11 mouse cellular contexts compared by ENCODE assay signal in genomic region chr17:35514756-35515155, GRCm38 (mm10). TPM values are rescaled to one million over a fixed set of nuclear protein-coding genes. Genes with fewer than 3 reads are reported as not detected.
DNase-seq lines count a peak whose midpoint lies in the region; ATAC-seq and TF ChIP-seq lines count a peak whose summit lies in the region.
"Had no signal": no experiment of that assay in that cellular context is flagged by ENCODE, and none has a peak within 500 bp of the region (broad histone marks: within the 10 kb centered on the region; RNA-seq: fewer than 3 reads in every experiment).

No protein-coding gene starts in this region.

- H3K9ac ChIP-seq in kidney, embryonic 16.5 days (replicated peaks; ENCODE audit: low read length) = peak overlapping the region; percentile 73; the same call in 1 of the 2 replicates
- H3K9ac ChIP-seq in embryonic facial prominence, embryonic 12.5 days = no peak overlapping the region
- peak overlapping the region; percentile 70 for H3K9ac ChIP-seq in intestine, embryonic 16.5 days (ENCODE audit: low read depth, low read length)
- H3K9ac ChIP-seq in neural tube, embryonic 13.5 days = peak overlapping the region; percentile 67; the same call in 1 of the 2 replicates

- H3K4me3 ChIP-seq in kidney, embryonic 16.5 days (ENCODE audit: low read length) = peak overlapping the region; percentile 68
- no peak overlapping the region for H3K4me3 ChIP-seq in kidney, adult 2 months (ENCODE audit: insufficient read depth, low read depth, low read length)
- H3K4me3 ChIP-seq in embryonic facial prominence, embryonic 12.5 days = peak overlapping the region; percentile 57
- H3K4me3 ChIP-seq in intestine, embryonic 16.5 days (ENCODE audit: low read length) = peak overlapping the region; percentile 69
- 0 out of 2 replicates have a peak overlapping the region, but pooled peaks have one; percentile 48 for H3K4me3 ChIP-seq in neural tube, embryonic 13.5 days

- H3K4me2 ChIP-seq in kidney, embryonic 16.5 days (replicated peaks; ENCODE audit: low read depth, low read length) = peak overlapping the region; percentile 81
- peak overlapping the region; percentile 75 for H3K4me2 ChIP-seq in embryonic facial prominence, embryonic 12.5 days (replicated peaks)
- H3K4me2 ChIP-seq in intestine, embryonic 16.5 days (ENCODE audit: low read depth, low read length) = peak overlapping the region; percentile 92
- peak overlapping the region; percentile 71 for H3K4me2 ChIP-seq in neural tube, embryonic 13.5 days

- H3K4me1 ChIP-seq in kidney, embryonic 16.5 days (ENCODE audit: insufficient read depth, low read length) = peaks cover 30% of the 10 kb centered on the region
- H3K4me1 ChIP-seq in kidney, adult 2 months (ENCODE audit: control insufficient read depth, insufficient read depth, low read length) = no peaks in the 10 kb centered on the region; the same call in 1 of the 2 replicates
- H3K4me1 ChIP-seq in embryonic facial prominence, embryonic 12.5 days = peaks cover 31% of the 10 kb centered on the region
- peaks cover 32% of the 10 kb centered on the region for H3K4me1 ChIP-seq in intestine, embryonic 16.5 days (ENCODE audit: control insufficient read depth, insufficient read depth, low read length)
- peaks cover 31% of the 10 kb centered on the region for H3K4me1 ChIP-seq in neural tube, embryonic 13.5 days (replicated peaks)

- no peak for ATAC-seq in kidney, embryonic 16.5 days (ENCODE audit: low FRiP score, low TSS enrichment)
- ATAC-seq in embryonic facial prominence, embryonic 12.5 days (ENCODE audit: insufficient number of reproducible peaks, insufficient read depth, low FRiP score, low TSS enrichment) = no peak
- ATAC-seq in intestine, embryonic 16.5 days = no peak
- ATAC-seq in neural tube, embryonic 13.5 days (ENCODE audit: low read depth) = no peak

- 37% methylated on average over 6 of the region's 6 CpGs for WGBS in kidney, embryonic 16.5 days
- WGBS in kidney, adult 2 months = 71% methylated on average over 6 of the region's 6 CpGs
- 42% methylated on average over 6 of the region's 6 CpGs for WGBS in embryonic facial prominence, embryonic 12.5 days
- WGBS in intestine, embryonic 16.5 days = 51% methylated on average over 6 of the region's 6 CpGs
- WGBS in neural tube, embryonic 13.5 days = 42% methylated on average over 6 of the region's 6 CpGs

- no peak for TF ChIP-seq POLR2A in kidney, adult 2 months (IDR thresholded peaks at IDR 0.05; ENCODE audit: low read depth, low read length)

- TF ChIP-seq CTCF in kidney, adult 2 months (conservative IDR thresholded peaks at IDR 0.05; ENCODE audit: insufficient read depth, insufficient read length, low read depth, low read length) = no peak

- H3K27ac ChIP-seq in kidney, embryonic 16.5 days (ENCODE audit: low read length) = no peak overlapping the region
- no peak overlapping the region for H3K27ac ChIP-seq in kidney, adult 2 months (ENCODE audit: insufficient read depth, low read depth, low read length)
- H3K27ac ChIP-seq in embryonic facial prominence, embryonic 12.5 days = no peak overlapping the region
- H3K27ac ChIP-seq in intestine, embryonic 16.5 days (ENCODE audit: low read length) = no peak overlapping the region
- H3K27ac ChIP-seq in neural tube, embryonic 13.5 days (replicated peaks) = no peak overlapping the region

- no peak for DNase-seq in kidney, adult 2 months
- DNase-seq in retina, postnatal 1 day = no peak
- no peak for DNase-seq in layer of hippocampus, postnatal 36 days
- no peak for DNase-seq in layer of hippocampus, adult 11-12 months (ENCODE audit: low spot score)
- DNase-seq: cerebellum, adult 2 months; left cerebral cortex, postnatal 4 days had no signal

- no peaks in the 10 kb centered on the region for H3K27me3 ChIP-seq in kidney, embryonic 16.5 days (ENCODE audit: insufficient read depth, low read length)
- H3K27me3 ChIP-seq in kidney, adult 2 months (replicated peaks; ENCODE audit: control insufficient read depth, insufficient read depth, low read length) = no peaks in the 10 kb centered on the region
- H3K27me3 ChIP-seq in embryonic facial prominence, embryonic 12.5 days = no peaks in the 10 kb centered on the region
- no peaks in the 10 kb centered on the region for H3K27me3 ChIP-seq in intestine, embryonic 16.5 days (replicated peaks; ENCODE audit: control insufficient read depth, insufficient read depth, low read length)
- H3K27me3 ChIP-seq in neural tube, embryonic 13.5 days = peaks cover 8% of the 10 kb centered on the region; the same call in 1 of the 2 replicates

- peaks cover 6% of the 10 kb centered on the region for H3K36me3 ChIP-seq in kidney, embryonic 16.5 days (ENCODE audit: insufficient read depth, low read length)
- no peaks in the 10 kb centered on the region for H3K36me3 ChIP-seq in kidney, adult 2 months (ENCODE audit: control insufficient read depth, insufficient read depth, low read length)
- H3K36me3 ChIP-seq in embryonic facial prominence, embryonic 12.5 days = 0 out of 2 replicates have a peak, but pooled peaks cover 4% of the 10 kb centered on the region
- no peaks in the 10 kb centered on the region for H3K36me3 ChIP-seq in intestine, embryonic 16.5 days (ENCODE audit: control insufficient read depth, insufficient read depth, low read length)
- no peaks in the 10 kb centered on the region for H3K36me3 ChIP-seq in neural tube, embryonic 13.5 days

- H3K9me3 ChIP-seq in kidney, embryonic 16.5 days (ENCODE audit: low read length) = no peaks in the 10 kb centered on the region
- H3K9me3 ChIP-seq in embryonic facial prominence, embryonic 12.5 days = no peaks in the 10 kb centered on the region
- H3K9me3 ChIP-seq in intestine, embryonic 16.5 days (ENCODE audit: control insufficient read depth, low read length) = no peaks in the 10 kb centered on the region
- H3K9me3 ChIP-seq in neural tube, embryonic 13.5 days = no peaks in the 10 kb centered on the region

RNA-seq across cellular contexts. Expression of gene Tcf19, which starts 1.9 kb away (rescaled TPM):
- 72.9 and 77.2 TPM in 2 replicates for polyA plus RNA-seq in kidney, embryonic 16.5 days (2015; fragmentation: Nextera tagmentation; extraction: Ambion mirVana)
- 5.6 and 6.0 TPM in 2 replicates for polyA plus RNA-seq in kidney, adult 2 months (2012; rRNA removed)
- polyA plus RNA-seq in embryonic facial prominence, embryonic 12.5 days (2016; fragmentation: Nextera tagmentation; extraction: Ambion mirVana) = 56.8 and 61.1 TPM in 2 replicates
- 57.7 and 68.3 TPM in 2 replicates for polyA plus RNA-seq in intestine, embryonic 16.5 days (2015; fragmentation: Nextera tagmentation; extraction: Ambion mirVana)
- polyA plus RNA-seq in neural tube, embryonic 13.5 days (2015; fragmentation: Nextera tagmentation; extraction: Ambion mirVana) = 14.4 and 15.6 TPM in 2 replicates
- 1 to 10 TPM; 4.3 to 5.8 TPM for total RNA-seq in layer of hippocampus, postnatal 36 days (2021)

RNA-seq across cellular contexts. Expression of gene Cchcr1, which starts 2.1 kb away (rescaled TPM):
- polyA plus RNA-seq in kidney, embryonic 16.5 days (2015; fragmentation: Nextera tagmentation; extraction: Ambion mirVana) = 17.3 and 20.5 TPM in 2 replicates
- polyA plus RNA-seq in kidney, adult 2 months (2012; rRNA removed) = 6.9 and 7.5 TPM in 2 replicates
- 26.1 and 30.8 TPM in 2 replicates for polyA plus RNA-seq in embryonic facial prominence, embryonic 12.5 days (2016; fragmentation: Nextera tagmentation; extraction: Ambion mirVana)
- 12.5 and 15.7 TPM in 2 replicates for polyA plus RNA-seq in intestine, embryonic 16.5 days (2015; fragmentation: Nextera tagmentation; extraction: Ambion mirVana)
- 6.4 and 7.4 TPM in 2 replicates for polyA plus RNA-seq in neural tube, embryonic 13.5 days (2015; fragmentation: Nextera tagmentation; extraction: Ambion mirVana)
- total RNA-seq in layer of hippocampus, postnatal 36 days (2021) = 10 to 100 TPM in 1 of 2 experiments, 1 to 10 TPM in 1; 9.3 to 10.0 TPM

RNA-seq across cellular contexts. Expression of gene Pou5f1, which starts 8.9 kb away (rescaled TPM):
- 0.19 TPM in 1 of 2 replicates, not detected in the other for polyA plus RNA-seq in kidney, embryonic 16.5 days (2015; fragmentation: Nextera tagmentation; extraction: Ambion mirVana)
- polyA plus RNA-seq in kidney, adult 2 months (2012; rRNA removed) = not detected in 2 replicates
- not detected in 2 replicates for polyA plus RNA-seq in embryonic facial prominence, embryonic 12.5 days (2016; fragmentation: Nextera tagmentation; extraction: Ambion mirVana)
- polyA plus RNA-seq in intestine, embryonic 16.5 days (2015; fragmentation: Nextera tagmentation; extraction: Ambion mirVana) = not detected in 2 replicates
- polyA plus RNA-seq in neural tube, embryonic 13.5 days (2015; fragmentation: Nextera tagmentation; extraction: Ambion mirVana) = not detected in 2 replicates
- total RNA-seq in layer of hippocampus, postnatal 36 days (2021) = under 1 TPM in 1 of 2 experiments, not detected in 1; 0.32 TPM
- total RNA-seq: left cerebral cortex, postnatal 4 days had no signal
- polyA plus RNA-seq: cerebellum, adult 2 months had no signal

RNA-seq across cellular contexts. Expression of gene Psors1c2, which starts 18.2 kb away (rescaled TPM):
- polyA plus RNA-seq in kidney, embryonic 16.5 days (2015; fragmentation: Nextera tagmentation; extraction: Ambion mirVana) = 1.5 TPM in 2 replicates
- 0.19 and 0.38 TPM in 2 replicates for polyA plus RNA-seq in kidney, adult 2 months (2012; rRNA removed)
- 1.3 and 1.6 TPM in 2 replicates for polyA plus RNA-seq in embryonic facial prominence, embryonic 12.5 days (2016; fragmentation: Nextera tagmentation; extraction: Ambion mirVana)
- 0.66 and 0.81 TPM in 2 replicates for polyA plus RNA-seq in intestine, embryonic 16.5 days (2015; fragmentation: Nextera tagmentation; extraction: Ambion mirVana)
- 0.47 and 0.99 TPM in 2 replicates for polyA plus RNA-seq in neural tube, embryonic 13.5 days (2015; fragmentation: Nextera tagmentation; extraction: Ambion mirVana)
- under 1 TPM; 0.42 to 0.63 TPM for total RNA-seq in layer of hippocampus, postnatal 36 days (2021)
- total RNA-seq: hematopoietic stem cell, adult 5-6 weeks had no signal
- polyA plus RNA-seq: cerebellum, adult 2 months had no signal

RNA-seq across cellular contexts. Expression of gene Cdsn, which starts 37.2 kb away (rescaled TPM):
- 0.20 TPM in 1 of 2 replicates, not detected in the other for polyA plus RNA-seq in kidney, embryonic 16.5 days (2015; fragmentation: Nextera tagmentation; extraction: Ambion mirVana)
- 0.67 and 1.3 TPM in 2 replicates for polyA plus RNA-seq in kidney, adult 2 months (2012; rRNA removed)
- 0.08 TPM in 2 replicates for polyA plus RNA-seq in embryonic facial prominence, embryonic 12.5 days (2016; fragmentation: Nextera tagmentation; extraction: Ambion mirVana)
- 0.10 TPM in 2 replicates for polyA plus RNA-seq in intestine, embryonic 16.5 days (2015; fragmentation: Nextera tagmentation; extraction: Ambion mirVana)
- polyA plus RNA-seq in neural tube, embryonic 13.5 days (2015; fragmentation: Nextera tagmentation; extraction: Ambion mirVana) = not detected in 2 replicates
- under 1 TPM in 1 of 2 experiments, not detected in 1; 0.40 TPM for total RNA-seq in layer of hippocampus, postnatal 36 days (2021)
- total RNA-seq: hematopoietic stem cell, adult 5-6 weeks had no signal
